Mouse (Mus musculus) embryonic fibroblast, embryonic 13.5 days (primary cell): Measurements from ENCODE around the gene Bid.

Experiments used
- CTCF ChIP-seq: IDR thresholded peaks from 2 replicates; pipeline ENCODE4 v1.5.1; 2011; ENCODE audit warnings: mild to moderate bottlenecking, control low read depth, low read length, moderate library complexity, borderline replicate concordance; ENCODE audit not compliant: insufficient read depth
- POLR2A ChIP-seq: IDR thresholded peaks from 2 replicates; pipeline ENCODE4 v1.6.1; 2011; ENCODE audit warnings: low read depth, mild to moderate bottlenecking, control low read depth, low read length, moderate library complexity

GRCm38 (mm10) chr6:120938763-120939450 is 22.3 kb upstream of the Bid start:
- TF ChIP-seq CTCF (no peak), POLR2A (no peak)
